Mouse (Mus musculus) cerebellum, adult 11 months (tissue): ENCODE data around the gene Glb1l3.
"Not testable (repeated sequence)": the region's sequence is repeated elsewhere in the genome, so short reads cannot be mapped to it uniquely, and the experiment has no call there.

Source experiments
- DNase-seq: peaks from one replicate; pipeline ENCODE4 v3.0.0; 2022

Gene Glb1l3

GRCm38 (mm10) chr9:26860751-26861150 is at the start of gene Glb1l3:
Glb1l3 (minus strand) TSS chr9:26860890.
- no peak for DNase-seq

GRCm38 (mm10) chr9:26869856-26870255 is 9.2 kb upstream of the Glb1l3 start:
- not testable (repeated sequence) for DNase-seq

GRCm38 (mm10) chr9:26831089-26831488 is 29.6 kb downstream of the Glb1l3 start:
- no peak for DNase-seq

- no peak for DNase-seq
These were observed 40.7 kb downstream of the Glb1l3 start for GRCm38 (mm10) chr9:26819942-26820341.

- no peak for DNase-seq
These were observed 52.0 kb downstream of the Glb1l3 start for GRCm38 (mm10) chr9:26808735-26809134.

GRCm38 (mm10) chr9:26805935-26806666 is 54.6 kb downstream of the Glb1l3 start, which contains the start of gene Glb1l2:
Glb1l2 (minus strand) TSS chr9:26806468.
- DNase-seq = peak; percentile 53

- no peak for DNase-seq
These were observed 56.4 kb downstream of the Glb1l3 start for GRCm38 (mm10) chr9:26804321-26804720.

- no peak for DNase-seq
These were observed 60.3 kb downstream of the Glb1l3 start for GRCm38 (mm10) chr9:26800357-26800756.

- no peak for DNase-seq
These were observed 62.0 kb downstream of the Glb1l3 start for GRCm38 (mm10) chr9:26798731-26799130.

GRCm38 (mm10) chr9:26798205-26798604 is 62.5 kb downstream of the Glb1l3 start:
- DNase-seq = no peak

- no peak for DNase-seq
These were observed 67.9 kb downstream of the Glb1l3 start for GRCm38 (mm10) chr9:26792829-26793228.

- DNase-seq = no peak
These were observed 77.2 kb downstream of the Glb1l3 start for GRCm38 (mm10) chr9:26783414-26783975.

GRCm38 (mm10) chr9:26778421-26778820 is 82.3 kb downstream of the Glb1l3 start:
- no peak for DNase-seq

GRCm38 (mm10) chr9:26776122-26776902 is 84.4 kb downstream of the Glb1l3 start:
- peak; percentile 26 for DNase-seq

GRCm38 (mm10) chr9:26775700-26776099 is 85.0 kb downstream of the Glb1l3 start:
- no peak for DNase-seq

GRCm38 (mm10) chr9:26768181-26768580 is 92.5 kb downstream of the Glb1l3 start:
- no peak for DNase-seq
